Mouse (Mus musculus) thymus, postnatal 36 days (tissue): ENCODE measurements around the gene Fam76b.

Experiments
- DNase-seq, 2 experiments: peaks; one replicate each; pipeline ENCODE4 v3.0.0; 2022; ENCODE audit warnings: mixed read lengths in 2 of 2

The Fam76b gene

DNA sequence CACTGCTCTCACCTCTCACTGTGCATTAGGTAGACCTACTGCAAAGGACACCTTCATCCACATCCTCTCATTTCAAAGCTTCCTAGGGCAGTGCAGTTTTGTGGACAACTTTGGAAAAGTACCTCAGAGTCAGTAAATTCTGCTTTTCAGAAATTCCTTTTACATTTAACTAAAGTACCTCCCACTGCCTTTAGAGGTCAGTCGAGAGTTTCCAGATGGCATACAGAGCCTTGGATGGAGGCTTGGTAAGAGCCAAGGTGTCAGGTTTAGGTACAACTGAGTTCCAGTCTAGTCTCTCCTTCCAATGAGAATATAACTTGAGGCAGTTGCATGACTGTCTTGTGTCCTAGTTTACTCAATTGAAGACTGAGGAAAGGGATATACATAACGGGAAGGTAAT lies 46.8 kb downstream of the Fam76b start:
- no peak for DNase-seq

GRCm38 (mm10) chr9:13875340-13875739 lies 47.8 kb downstream of the Fam76b start:
- DNase-seq, result no peak

DNA sequence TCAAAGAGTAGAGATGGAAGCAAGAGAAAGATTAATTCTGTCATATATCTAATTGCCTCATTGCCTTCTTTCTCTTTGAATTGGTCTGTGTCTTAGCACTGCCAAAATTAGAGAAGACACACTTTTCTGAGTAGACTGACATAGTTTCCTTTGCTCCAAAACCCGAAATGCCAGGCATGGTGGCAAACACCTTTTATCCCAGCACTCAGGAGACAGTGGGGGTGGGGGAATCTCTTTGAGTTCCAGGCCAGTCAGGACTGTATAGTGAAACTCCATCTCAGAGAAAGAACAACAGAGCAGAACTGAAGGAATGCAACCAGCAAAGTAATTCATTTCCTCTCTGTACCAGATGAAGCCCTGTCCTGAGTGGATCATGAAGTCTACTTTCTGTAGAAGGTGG lies 53.2 kb downstream of the Fam76b start:
- DNase-seq, result no peak

- no peak for DNase-seq
Measured at GRCm38 (mm10) chr9:13882478-13882877, 55.0 kb downstream of the Fam76b start.

DNA sequence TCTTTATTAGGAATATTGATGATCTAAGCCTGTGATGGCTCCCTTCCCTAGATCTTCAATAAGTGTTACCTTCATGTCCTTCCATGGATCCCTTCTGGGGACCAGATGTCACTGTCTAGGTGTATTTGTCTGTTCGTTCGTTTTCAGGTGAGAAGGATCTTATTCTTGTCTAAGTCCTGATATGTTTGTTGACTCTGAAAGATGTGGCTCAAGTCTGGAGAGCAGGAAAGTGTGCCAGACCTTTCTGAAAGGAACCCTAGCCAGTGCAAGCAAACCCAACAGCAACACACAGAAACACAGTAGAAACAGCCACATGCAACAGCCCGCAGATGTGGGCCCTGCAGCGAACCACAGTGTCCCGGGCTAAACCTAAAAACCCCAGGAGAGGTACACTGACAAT lies 61.5 kb downstream of the Fam76b start:
- no peak for DNase-seq

DNA sequence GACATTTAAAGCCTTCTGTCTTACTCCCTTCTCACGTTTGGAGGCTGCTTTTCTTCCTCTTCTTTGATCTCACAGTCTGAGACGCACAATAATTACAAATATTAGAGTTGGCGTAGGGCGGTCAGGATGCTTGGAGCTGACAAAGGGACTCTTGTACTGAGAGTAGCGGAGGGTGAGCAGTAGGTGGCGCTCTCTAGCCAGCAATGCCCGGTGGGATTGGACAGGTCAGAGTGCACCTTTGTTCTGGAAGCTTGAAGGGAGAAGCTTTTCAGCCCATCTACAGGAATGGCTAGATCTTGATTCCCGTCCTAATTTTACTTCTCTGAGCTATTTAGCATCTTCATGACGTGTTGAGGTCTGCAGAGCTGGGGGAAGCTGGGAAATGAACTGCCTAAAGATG lies 62.1 kb downstream of the Fam76b start:
- DNase-seq, result peak; percentile 61 to 69

DNA sequence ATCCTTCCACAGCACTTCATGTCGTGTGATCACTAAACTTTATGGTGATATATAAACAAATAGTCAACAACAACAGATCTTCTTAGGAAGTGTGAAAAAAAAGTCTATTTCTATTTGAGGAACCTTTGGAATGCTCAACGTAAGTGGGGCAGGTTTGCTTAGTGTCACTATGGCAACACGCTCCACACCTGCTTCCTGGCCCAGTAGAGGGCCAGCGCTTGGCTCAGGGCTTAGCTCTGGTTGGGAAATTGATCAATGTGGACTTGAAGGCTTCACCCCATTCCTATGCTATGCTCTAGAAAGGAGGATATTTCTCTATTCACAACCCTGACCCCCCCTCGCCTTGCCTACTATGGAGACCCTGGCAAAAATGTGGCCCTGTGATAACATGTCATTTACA lies 62.7 kb downstream of the Fam76b start:
- DNase-seq, result no peak

DNA sequence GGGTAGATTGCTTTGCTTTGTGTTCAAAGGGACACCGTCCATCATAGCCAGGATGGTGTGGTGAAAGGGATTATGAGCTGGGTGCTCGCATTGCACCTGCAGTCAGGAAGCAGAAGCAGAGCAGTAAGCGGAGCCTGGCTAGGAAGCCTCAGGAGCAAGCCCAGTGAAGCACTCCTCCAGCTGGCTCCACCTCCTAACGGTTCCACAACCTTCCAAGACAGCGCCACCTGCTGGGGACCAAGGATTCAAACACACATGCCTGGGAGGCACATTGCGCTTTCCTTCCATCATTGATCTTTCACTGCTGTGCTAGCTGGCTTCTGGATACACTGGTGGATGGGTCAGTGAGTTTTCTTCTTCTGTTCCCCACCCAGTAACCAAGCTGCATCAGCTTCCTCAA lies 64.4 kb downstream of the Fam76b start:
- DNase-seq, result no peak

GRCm38 (mm10) chr9:13893044-13893443 lies 65.5 kb downstream of the Fam76b start:
- no peak for DNase-seq

- no peak for DNase-seq
Measured at GRCm38 (mm10) chr9:13894491-13894890, 67.0 kb downstream of the Fam76b start.

DNA sequence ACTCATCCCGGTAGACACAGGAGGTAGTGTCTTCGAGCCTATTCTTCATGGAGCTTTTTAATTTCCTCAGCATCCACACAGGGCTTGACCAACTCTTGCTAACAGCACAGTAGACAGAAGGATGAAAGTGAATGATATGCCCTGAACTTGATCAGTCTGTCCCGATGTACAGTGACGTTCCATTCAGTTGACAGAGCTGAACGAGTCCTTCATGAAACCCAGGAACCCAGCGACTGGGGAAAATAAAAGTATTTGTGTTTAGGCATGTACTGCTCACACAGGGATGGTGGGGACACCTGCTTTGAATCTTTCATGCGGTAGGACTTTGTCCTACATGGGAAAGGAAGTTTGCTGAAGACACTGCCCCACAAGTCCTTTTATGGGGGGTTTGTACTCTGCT lies 67.4 kb downstream of the Fam76b start:
- DNase-seq, result no peak

DNA sequence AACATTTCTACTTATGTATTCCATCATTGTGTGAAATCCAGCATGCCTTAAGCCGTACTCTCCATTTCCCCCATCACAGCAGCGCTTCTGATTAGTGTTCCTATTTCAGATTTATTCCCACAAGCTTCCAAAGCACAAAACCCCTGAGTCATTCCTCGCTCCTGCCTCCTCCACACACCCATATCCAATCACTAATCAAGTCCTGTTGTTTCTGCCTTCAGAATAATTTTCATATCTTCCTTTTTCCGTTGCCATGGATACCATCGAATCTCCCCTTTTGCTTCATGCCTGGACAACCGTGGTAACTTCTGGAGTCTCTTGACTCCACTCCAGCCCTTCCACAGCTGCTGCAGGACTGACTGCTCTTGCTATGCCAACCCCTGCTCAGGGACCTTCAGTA lies 68.5 kb downstream of the Fam76b start:
- DNase-seq, result no peak

DNA sequence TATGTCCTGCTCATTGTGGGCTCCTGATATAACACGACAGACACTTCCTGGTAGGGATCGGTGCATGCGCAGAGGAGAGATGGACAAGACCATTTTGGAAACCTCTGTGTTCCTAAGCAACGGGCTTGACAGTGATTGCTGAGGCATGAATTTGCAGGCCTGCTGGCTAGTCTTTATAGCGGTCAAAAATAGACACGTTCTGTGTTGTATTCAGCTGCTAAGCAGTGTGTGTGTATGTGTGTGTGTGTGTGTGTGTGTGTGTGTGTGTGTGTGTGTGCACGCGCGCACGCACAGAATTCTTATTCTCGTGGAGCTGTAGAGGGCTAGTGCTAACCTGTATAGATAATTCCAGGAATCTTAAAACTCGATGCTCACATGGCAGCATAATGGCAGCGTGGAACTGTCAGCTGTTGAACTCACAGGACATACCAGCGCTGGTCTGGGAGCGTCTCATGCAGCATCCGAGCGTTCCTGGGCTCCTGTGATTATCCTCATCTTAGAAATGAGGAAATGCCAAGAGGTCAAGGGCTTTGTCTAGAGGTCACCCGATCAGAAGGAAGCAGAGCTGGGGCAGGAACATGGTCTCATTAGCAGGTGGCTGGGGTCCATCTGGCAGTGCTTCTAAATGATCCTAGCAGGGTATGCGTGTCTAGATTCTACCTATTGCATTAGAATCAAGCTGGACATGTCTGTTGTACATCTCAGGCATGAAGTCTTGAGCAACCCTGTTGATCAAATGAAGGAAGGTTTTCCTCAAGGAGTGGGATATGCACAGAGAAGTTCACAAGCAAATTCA lies 71.2 kb downstream of the Fam76b start:
- DNase-seq, result no peak

DNA sequence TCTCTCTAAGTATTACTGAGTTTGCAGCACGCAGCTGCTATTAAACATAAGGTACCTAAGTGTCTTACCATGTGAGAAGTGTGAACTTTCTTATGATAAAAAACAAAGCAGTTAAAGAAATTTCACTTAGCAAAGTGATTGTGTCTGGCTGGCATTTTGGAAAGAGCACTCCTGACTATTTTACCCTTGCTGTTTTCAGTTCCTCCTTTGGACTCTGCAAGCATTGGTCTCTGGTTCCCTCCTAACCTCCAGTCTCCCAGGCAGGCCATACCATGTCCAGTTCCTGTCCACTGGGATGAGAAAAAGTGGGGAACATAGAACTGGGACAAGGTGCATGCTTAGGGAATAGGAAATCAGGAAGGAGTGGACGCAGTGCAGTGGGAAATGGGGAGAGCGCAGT lies 74.5 kb downstream of the Fam76b start:
- DNase-seq, result no peak

GRCm38 (mm10) chr9:13904091-13904779 lies 76.7 kb downstream of the Fam76b start:
- no peak for DNase-seq
